Mouse (Mus musculus) layer of hippocampus, adult 9-11 months (tissue): ENCODE measurements at regions not wholly inside any gene's neighbourhood (a gene's known extent, or its start where the extent isn't known, plus 50 kb on each side); places are given as distances from the start of the nearest gene placed in this dataset.

Source experiments
- DNase-seq: peaks from one replicate; pipeline ENCODE4 v3.0.0; 2022

GRCm38 (mm10) chr1:189584831-189585230 is 103.1 kb downstream of the Cenpf start:
- no peak for DNase-seq

GRCm38 (mm10) chr1:189581427-189581826 is 106.5 kb downstream of the Cenpf start:
- no peak for DNase-seq

- peak; percentile 14 for DNase-seq
Observed at GRCm38 (mm10) chr1:189579358-189579757, 108.5 kb downstream of the Cenpf start.

DNA sequence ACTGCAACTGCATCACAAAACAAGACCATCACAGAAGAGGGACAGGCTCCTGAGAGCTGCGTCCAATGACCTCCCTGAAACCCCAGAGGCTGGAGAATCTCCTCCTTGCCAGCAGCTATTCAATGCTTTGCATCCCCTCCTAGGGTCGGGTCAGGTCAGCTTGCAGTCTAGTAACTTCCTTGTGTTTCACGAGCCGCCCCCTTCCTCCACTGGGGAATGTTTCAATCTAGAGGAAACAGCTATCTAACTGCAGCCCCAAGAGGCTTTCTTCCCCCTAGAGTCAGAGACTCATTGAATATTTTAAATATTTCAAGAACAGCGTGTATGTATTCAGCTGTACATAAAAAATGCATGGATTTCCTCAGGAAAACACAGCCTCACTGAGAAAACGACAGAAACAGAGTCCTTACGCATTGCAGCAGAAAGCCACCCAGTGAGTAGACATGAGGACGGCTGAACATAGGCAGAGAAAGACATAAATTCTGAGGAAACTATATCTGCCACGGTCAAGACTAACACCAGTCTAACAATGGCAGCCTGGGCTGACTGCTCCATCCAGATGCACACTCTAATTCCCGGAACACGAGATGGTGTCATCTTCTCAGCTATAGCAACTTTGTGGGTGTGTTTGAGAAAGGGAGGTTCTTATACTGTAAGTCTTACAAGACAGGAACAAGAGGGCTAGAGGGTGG is 111.4 kb downstream of the Cenpf start:
- no peak for DNase-seq

GRCm38 (mm10) chr1:189575525-189576240 is 112.2 kb downstream of the Cenpf start:
- no peak for DNase-seq

GRCm38 (mm10) chr1:189566491-189566890 is 121.4 kb downstream of the Cenpf start:
- no peak for DNase-seq

DNA sequence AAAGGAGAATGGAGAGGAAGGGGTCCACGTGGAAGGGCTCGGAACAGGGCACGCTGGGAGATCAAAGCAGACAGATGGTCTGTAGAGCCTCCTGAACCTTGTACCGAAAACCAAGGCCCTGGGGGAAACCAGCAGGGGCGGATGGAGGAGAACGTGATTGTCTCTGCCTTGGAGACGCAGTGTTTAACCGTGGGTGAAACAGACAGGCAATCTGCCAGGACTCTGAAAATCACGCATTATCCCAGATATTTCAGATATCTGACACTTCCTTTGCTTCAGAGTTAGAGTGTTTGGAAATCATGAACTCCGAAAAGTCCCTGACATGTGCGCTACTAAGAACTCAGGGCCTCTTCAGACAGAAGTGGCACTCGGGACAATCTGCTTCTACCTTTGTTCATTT is 126.1 kb downstream of the Cenpf start:
- no peak for DNase-seq

- no peak for DNase-seq
Observed at GRCm38 (mm10) chr1:189560576-189560975, 127.3 kb downstream of the Cenpf start.

DNA sequence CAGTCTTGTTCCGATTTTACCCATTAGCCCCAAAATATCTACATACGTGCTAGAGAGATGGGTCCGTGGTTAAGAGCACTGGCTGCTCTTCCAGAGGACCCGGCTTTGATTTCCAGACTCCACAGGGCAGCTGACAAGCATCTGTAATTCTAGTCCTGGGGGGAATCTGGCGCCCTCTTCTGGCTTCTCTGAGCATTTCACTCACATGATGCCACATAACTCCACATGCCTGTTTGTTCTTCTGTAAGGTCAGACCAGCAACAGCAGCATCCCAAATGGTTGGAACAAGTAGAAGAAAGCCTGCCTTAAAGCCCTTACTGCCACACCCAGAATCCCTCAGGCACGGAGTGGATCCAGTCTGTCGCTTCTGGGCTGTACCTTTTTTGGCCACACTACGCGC is 137.0 kb downstream of the Cenpf start:
- DNase-seq, result no peak

GRCm38 (mm10) chr1:189532834-189533233 is 130.8 kb upstream of the Kcnk2 start:
- peak; percentile 3 for DNase-seq

- no peak for DNase-seq
Observed at GRCm38 (mm10) chr1:189526329-189526728, 124.3 kb upstream of the Kcnk2 start.

DNA sequence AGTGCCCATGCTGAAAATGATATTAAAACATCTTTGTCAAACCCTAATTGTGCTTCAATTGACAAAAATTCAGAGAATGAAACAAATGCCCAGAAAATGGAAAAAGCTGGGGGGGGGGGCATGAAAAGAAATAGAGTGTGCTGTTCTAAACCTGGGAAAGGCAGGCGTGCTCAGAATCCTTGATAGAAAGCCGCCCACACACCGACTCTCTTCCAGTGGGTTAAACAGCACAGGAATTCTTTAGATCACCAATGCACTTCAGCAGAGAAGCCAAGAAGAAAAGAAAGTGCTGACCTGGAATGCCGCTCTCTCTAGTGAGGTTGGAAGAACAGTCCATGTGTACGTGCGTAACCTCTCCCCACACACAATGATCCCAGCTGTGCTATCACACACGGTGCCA is 113.4 kb upstream of the Kcnk2 start:
- no peak for DNase-seq

GRCm38 (mm10) chr1:189513358-189513757 is 111.3 kb upstream of the Kcnk2 start:
- DNase-seq, result no peak

GRCm38 (mm10) chr1:189507301-189507700 is 105.2 kb upstream of the Kcnk2 start:
- DNase-seq, result peak; percentile 55

DNA sequence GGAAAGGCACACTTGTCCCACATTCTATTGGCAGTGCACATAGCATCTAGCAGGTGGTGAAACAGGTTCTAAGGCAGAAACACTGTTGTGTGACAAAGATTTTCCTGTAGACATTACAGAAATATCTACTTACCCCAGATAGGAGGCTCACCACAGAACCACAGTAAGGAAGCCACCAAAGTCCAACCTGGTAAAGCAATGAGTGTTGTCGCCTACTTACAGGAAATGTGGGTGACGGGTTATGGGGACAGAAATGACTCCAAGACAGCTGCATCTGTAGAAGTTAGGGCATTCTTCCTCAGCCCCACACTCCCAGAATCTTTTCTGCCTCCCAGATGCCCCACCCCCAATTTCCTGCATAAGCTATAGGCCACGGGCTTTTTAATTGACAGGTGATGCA is 97.6 kb upstream of the Kcnk2 start:
- DNase-seq, result no peak

GRCm38 (mm10) chr1:189499141-189499540 is 97.1 kb upstream of the Kcnk2 start:
- DNase-seq, result no peak

GRCm38 (mm10) chr1:189497031-189497430 is 95.0 kb upstream of the Kcnk2 start:
- DNase-seq, result no peak

- DNase-seq, result peak; percentile 64
Observed at GRCm38 (mm10) chr1:189495386-189496150, 93.5 kb upstream of the Kcnk2 start.

GRCm38 (mm10) chr1:189494896-189495295 is 92.8 kb upstream of the Kcnk2 start:
- DNase-seq, result no peak

DNA sequence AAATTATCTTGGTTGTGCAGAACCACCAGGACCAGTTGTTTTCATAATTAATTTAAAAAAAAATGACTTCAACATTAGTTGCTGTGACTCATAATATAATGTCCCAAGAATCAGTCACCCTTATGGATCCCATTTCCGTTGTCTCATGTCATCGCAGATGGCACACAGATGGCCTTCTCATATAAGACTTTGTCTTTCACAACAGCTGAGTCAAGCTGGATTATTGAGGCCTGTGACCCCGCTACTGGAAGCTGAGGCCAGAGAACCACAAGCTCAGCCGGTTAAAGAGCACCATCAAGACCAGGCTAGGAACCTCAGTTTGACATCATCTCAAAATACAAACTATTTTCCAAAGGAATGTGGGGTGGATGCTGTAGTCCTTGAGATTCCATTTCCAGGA is 83.3 kb upstream of the Kcnk2 start:
- no peak for DNase-seq

- DNase-seq, result no peak
Observed at GRCm38 (mm10) chr1:189483331-189483730, 81.3 kb upstream of the Kcnk2 start.

DNA sequence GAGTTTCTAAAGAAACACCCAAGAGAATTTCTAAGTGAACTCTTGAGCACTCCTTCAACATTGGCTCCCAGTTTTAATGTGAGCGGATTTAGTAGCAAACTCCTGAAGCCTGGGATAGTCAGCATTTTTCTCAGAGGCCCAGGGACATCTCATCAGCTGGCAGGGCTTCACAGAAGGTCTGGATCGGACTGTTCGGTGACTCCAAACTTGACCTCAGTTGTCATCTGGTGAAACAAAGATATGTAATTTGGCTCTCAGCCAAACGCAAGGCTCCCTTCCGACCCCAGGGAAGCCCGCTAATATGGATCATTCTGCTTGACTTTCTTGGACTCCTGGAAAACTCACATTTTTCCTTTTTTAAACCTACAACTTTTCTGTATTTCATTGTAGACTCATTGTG is 76.0 kb upstream of the Kcnk2 start:
- no peak for DNase-seq

DNA sequence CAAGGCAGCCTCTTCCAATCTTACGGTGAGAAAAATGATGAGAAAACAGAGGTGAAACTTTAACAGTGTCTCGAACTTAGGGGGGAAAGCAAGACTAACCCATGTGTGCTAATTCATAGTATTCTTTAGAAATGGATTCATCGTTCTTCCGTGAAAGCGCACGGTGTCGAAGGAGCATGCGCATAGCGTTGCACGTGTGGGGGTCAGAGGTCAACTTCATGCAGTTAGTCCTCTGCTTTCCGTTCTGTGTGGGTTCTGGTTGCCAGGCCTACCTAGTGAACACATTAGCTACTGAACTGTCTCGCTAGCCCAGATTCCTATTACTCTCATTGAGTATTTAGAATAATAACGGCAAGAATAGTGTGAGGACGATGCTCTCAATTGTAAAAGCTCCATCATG is 74.7 kb upstream of the Kcnk2 start:
- DNase-seq, result no peak

DNA sequence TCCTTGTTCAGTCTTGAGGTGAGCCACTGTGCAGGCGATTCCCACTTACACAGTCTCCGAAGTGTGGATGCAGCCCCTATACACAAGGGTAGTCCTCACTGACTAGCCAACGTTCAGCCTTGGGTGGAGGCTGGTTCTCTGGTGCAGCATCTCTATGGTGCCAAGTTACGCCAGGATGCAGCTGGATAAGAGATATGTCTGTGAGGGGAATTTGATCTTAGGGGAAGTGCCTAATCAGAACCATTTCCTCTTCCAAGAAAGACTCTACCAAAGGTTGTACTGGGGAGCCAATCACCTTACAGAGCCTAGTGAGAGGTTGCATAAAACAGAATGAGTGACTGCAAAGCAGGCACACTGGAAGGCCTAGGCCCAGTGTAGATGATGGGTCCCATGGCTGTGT is 71.0 kb upstream of the Kcnk2 start:
- DNase-seq, result no peak
